Mouse (Mus musculus): Measurements from ENCODE around the gene Supt3. TPM values are rescaled to one million over a fixed set of nuclear protein-coding genes. Genes with fewer than 3 reads are reported as not detected.

Supt3 gene
- total and polyA plus RNA-seq, 2 experiments from 2014 or later = 7.4 to 24.9 TPM

- DNase-seq (ENCODE audit: low spot score) = no peak
- Histone ChIP-seq H3K9ac (replicated peaks; ENCODE audit: low read length) (no peak overlapping the region), H3K27me3 (ENCODE audit: insufficient read depth, low read length) (no peaks in the 10 kb centered on the region), H3K9me3 (ENCODE audit: low read length) (no peaks in the 10 kb centered on the region), H3K4me3 (ENCODE audit: low read length) (no peak overlapping the region), H3K4me2 (ENCODE audit: low read depth, low read length) (no peak overlapping the region), H3K36me3 (ENCODE audit: insufficient read depth, low read length) (no peaks in the 10 kb centered on the region), H3K27ac (no peak overlapping the region), H3K4me1 (ENCODE audit: insufficient read depth, low read length) (no peaks in the 10 kb centered on the region)
- ATAC-seq = no peak
- 88% methylated on average over 1 of the region's 1 CpGs for WGBS
- no peak for TF ChIP-seq CTCF (IDR thresholded peaks at IDR 0.05; ENCODE audit: low read depth)
Measured at GRCm38 (mm10) chr17:44807031-44807430, 30.1 kb downstream of the Supt3 start.

- no peaks in the 10 kb centered on the region for H3K9me3 ChIP-seq (ENCODE audit: low read length)
- no peak within 1 kb of the TSS for H3K9ac ChIP-seq (replicated peaks; ENCODE audit: low read length)
- no peak within 1 kb of the TSS for H3K4me3 ChIP-seq (ENCODE audit: low read length)
- 45% methylated on average over 3 of the region's 3 CpGs for WGBS
- H3K27me3 ChIP-seq (ENCODE audit: insufficient read depth, low read length) = no peaks in the 10 kb centered on the region
- ATAC-seq (no peak), DNase-seq (ENCODE audit: low spot score) (no peak)
- TF ChIP-seq CTCF (IDR thresholded peaks at IDR 0.05; ENCODE audit: low read depth) = no peak
- H3K4me2 ChIP-seq (ENCODE audit: low read depth, low read length) = 0 out of 2 replicates have a peak within 1 kb of the TSS, but pooled peaks have one; percentile 23
- H3K27ac ChIP-seq = no peak within 1 kb of the TSS
- no peaks in the 10 kb centered on the region for H3K36me3 ChIP-seq (ENCODE audit: insufficient read depth, low read length)
- no peaks in the 10 kb centered on the region for H3K4me1 ChIP-seq (ENCODE audit: insufficient read depth, low read length)
Measured at GRCm38 (mm10) chr17:44814508-44815175, 37.7 kb downstream of the Supt3 start, which contains the start of gene Runx2. TSS of gene Runx2 (minus strand) at chr17:44814797.

GRCm38 (mm10) chr17:44818825-44819224 is 41.9 kb downstream of the Supt3 start:
- Histone ChIP-seq H3K4me2 (ENCODE audit: low read depth, low read length) (no peak overlapping the region), H3K27ac (no peak overlapping the region), H3K9ac (replicated peaks; ENCODE audit: low read length) (no peak overlapping the region), H3K4me3 (ENCODE audit: low read length) (no peak overlapping the region), H3K9me3 (ENCODE audit: low read length) (no peaks in the 10 kb centered on the region), H3K36me3 (ENCODE audit: insufficient read depth, low read length) (no peaks in the 10 kb centered on the region), H3K27me3 (ENCODE audit: insufficient read depth, low read length) (no peaks in the 10 kb centered on the region), H3K4me1 (ENCODE audit: insufficient read depth, low read length) (no peaks in the 10 kb centered on the region)
- no peak for TF ChIP-seq CTCF (IDR thresholded peaks at IDR 0.05; ENCODE audit: low read depth)
- 85% methylated on average over 2 of the region's 2 CpGs for WGBS
- no peak for DNase-seq (ENCODE audit: low spot score)
- no peak for ATAC-seq

- Histone ChIP-seq H3K27ac (no peak overlapping the region), H3K9ac (replicated peaks; ENCODE audit: low read length) (no peak overlapping the region), H3K4me3 (ENCODE audit: low read length) (no peak overlapping the region), H3K36me3 (ENCODE audit: insufficient read depth, low read length) (no peaks in the 10 kb centered on the region), H3K9me3 (ENCODE audit: low read length) (no peaks in the 10 kb centered on the region), H3K4me1 (ENCODE audit: insufficient read depth, low read length) (no peaks in the 10 kb centered on the region), H3K27me3 (ENCODE audit: insufficient read depth, low read length) (no peaks in the 10 kb centered on the region), H3K4me2 (ENCODE audit: low read depth, low read length) (no peak overlapping the region)
- ATAC-seq (no peak), DNase-seq (ENCODE audit: low spot score) (no peak)
- WGBS = 69% methylated on average over 4 of the region's 4 CpGs
- no peak for TF ChIP-seq CTCF (IDR thresholded peaks at IDR 0.05; ENCODE audit: low read depth)
Measured at GRCm38 (mm10) chr17:44819816-44820215, 42.9 kb downstream of the Supt3 start.

- no peak overlapping the region for H3K9ac ChIP-seq (replicated peaks; ENCODE audit: low read length)
- no peak for TF ChIP-seq CTCF (IDR thresholded peaks at IDR 0.05; ENCODE audit: low read depth)
- no peak overlapping the region for H3K4me2 ChIP-seq (ENCODE audit: low read depth, low read length)
- H3K4me3 ChIP-seq (ENCODE audit: low read length) = no peak overlapping the region
- DNase-seq (ENCODE audit: low spot score) = no peak
- H3K9me3 ChIP-seq (ENCODE audit: low read length) = no peaks in the 10 kb centered on the region
- H3K36me3 ChIP-seq (ENCODE audit: insufficient read depth, low read length) = no peaks in the 10 kb centered on the region
- no peak for ATAC-seq
- no peaks in the 10 kb centered on the region for H3K4me1 ChIP-seq (ENCODE audit: insufficient read depth, low read length)
- H3K27me3 ChIP-seq (ENCODE audit: insufficient read depth, low read length) = no peaks in the 10 kb centered on the region
- no peak overlapping the region for H3K27ac ChIP-seq
- 87% methylated on average over 5 of the region's 5 CpGs for WGBS
Measured at GRCm38 (mm10) chr17:44821940-44822339, 45.0 kb downstream of the Supt3 start.

- Histone ChIP-seq H3K36me3 (ENCODE audit: insufficient read depth, low read length) (no peaks in the 10 kb centered on the region), H3K9me3 (ENCODE audit: low read length) (0 out of 2 replicates have a peak, but pooled peaks cover 2% of the 10 kb centered on the region), H3K27ac (no peak overlapping the region), H3K4me2 (ENCODE audit: low read depth, low read length) (no peak overlapping the region), H3K9ac (replicated peaks; ENCODE audit: low read length) (no peak overlapping the region), H3K27me3 (ENCODE audit: insufficient read depth, low read length) (no peaks in the 10 kb centered on the region), H3K4me3 (ENCODE audit: low read length) (no peak overlapping the region), H3K4me1 (ENCODE audit: insufficient read depth, low read length) (no peaks in the 10 kb centered on the region)
- 83% methylated on average over 3 of the region's 3 CpGs for whole genome bisulfite sequencing
- DNase-seq (ENCODE audit: low spot score) (no peak), ATAC-seq (no peak)
- no peak for TF ChIP-seq CTCF (IDR thresholded peaks at IDR 0.05; ENCODE audit: low read depth)
Measured at GRCm38 (mm10) chr17:44827124-44827523, 50.2 kb downstream of the Supt3 start.

- H3K4me3 ChIP-seq (ENCODE audit: low read length) = no peak overlapping the region
- WGBS = 81% methylated on average over 4 of the region's 4 CpGs
- TF ChIP-seq CTCF (IDR thresholded peaks at IDR 0.05; ENCODE audit: low read depth) = no peak
Measured at GRCm38 (mm10) chr17:44827964-44828363, 51.0 kb downstream of the Supt3 start.

More at GRCm38 (mm10) chr17:44827964-44828363, 51.0 kb downstream of the Supt3 start:
- H3K4me2 ChIP-seq (ENCODE audit: low read depth, low read length) = no peak overlapping the region
- ATAC-seq = no peak
- H3K36me3 ChIP-seq (ENCODE audit: insufficient read depth, low read length) = no peaks in the 10 kb centered on the region
- DNase-seq (ENCODE audit: low spot score) = no peak
- no peaks in the 10 kb centered on the region for H3K27me3 ChIP-seq (ENCODE audit: insufficient read depth, low read length)
- no peak overlapping the region for H3K9ac ChIP-seq (replicated peaks; ENCODE audit: low read length)
- no peaks in the 10 kb centered on the region for H3K4me1 ChIP-seq (ENCODE audit: insufficient read depth, low read length)
- 0 out of 2 replicates have a peak, but pooled peaks cover 2% of the 10 kb centered on the region for H3K9me3 ChIP-seq (ENCODE audit: low read length)
- no peak overlapping the region for H3K27ac ChIP-seq
